Mouse (Mus musculus): ENCODE results near the gene Glud1. TPM values are rescaled to one million over a fixed set of nuclear protein-coding genes. Genes with fewer than 3 reads are reported as not detected.

Gene Glud1
- polyA plus RNA-seq, 1 experiment from 2014 or later: 85.8 TPM

Other genes starting within 250 kb of the Glud1 start
- gene Anxa8, start 224.7 kb upstream of the Glud1 start, polyA plus RNA-seq (2015; fragmentation: Nextera tagmentation; extraction: Ambion mirVana): 20.1 and 23.0 TPM in 2 replicates
- gene A630023A22Rik, start 208.0 kb upstream of the Glud1 start, polyA plus RNA-seq (2015; fragmentation: Nextera tagmentation; extraction: Ambion mirVana): not detected in 2 replicates
- 0.66 and 0.69 TPM in 2 replicates for gene Npy4r, start 158.2 kb upstream of the Glud1 start, polyA plus RNA-seq (2015; fragmentation: Nextera tagmentation; extraction: Ambion mirVana)
- gene Gprin2, start 109.1 kb upstream of the Glud1 start, polyA plus RNA-seq (2015; fragmentation: Nextera tagmentation; extraction: Ambion mirVana): 1.5 and 1.7 TPM in 2 replicates
- gene Syt15, start 91.1 kb upstream of the Glud1 start, polyA plus RNA-seq (2015; fragmentation: Nextera tagmentation; extraction: Ambion mirVana): 0.30 and 0.66 TPM in 2 replicates
- gene Shld2, start 234 bp upstream of the Glud1 start, polyA plus RNA-seq (2015; fragmentation: Nextera tagmentation; extraction: Ambion mirVana): 15.8 and 19.4 TPM in 2 replicates
- 4.7 and 6.9 TPM in 2 replicates for gene Fam25c, start 44.7 kb downstream of the Glud1 start, polyA plus RNA-seq (2015; fragmentation: Nextera tagmentation; extraction: Ambion mirVana)
- 1.8 and 4.4 TPM in 2 replicates for gene Sncg, start 64.1 kb downstream of the Glud1 start, polyA plus RNA-seq (2015; fragmentation: Nextera tagmentation; extraction: Ambion mirVana)
- 7.4 and 7.7 TPM in 2 replicates for gene Mmrn2, start 64.7 kb downstream of the Glud1 start, polyA plus RNA-seq (2015; fragmentation: Nextera tagmentation; extraction: Ambion mirVana)
- 58.1 and 64.9 TPM in 2 replicates for gene Bmpr1a, start 192.6 kb downstream of the Glud1 start, polyA plus RNA-seq (2015; fragmentation: Nextera tagmentation; extraction: Ambion mirVana)
- not detected in 2 replicates for gene 9230112D13Rik, start 212.1 kb downstream of the Glud1 start, polyA plus RNA-seq (2015; fragmentation: Nextera tagmentation; extraction: Ambion mirVana)

Data from embryonic facial prominence, embryonic 13.5 days (tissue).